Mouse (Mus musculus) telencephalon, adult 2 months (tissue): Measurements from ENCODE around the gene Brinp3.
A peak's percentile ranks its signal among the peaks of the same experiment; 100 is the strongest.

Experiments used
- DNase-seq: peaks from one replicate; pipeline ENCODE4 v3.0.0-alpha.2; 2011; ENCODE audit warnings: low read depth, low spot score

Gene Brinp3

GRCm38 (mm10) chr1:146792826-146793225 lies 298.3 kb downstream of the Brinp3 start:
- DNase-seq, result peak; percentile 59

GRCm38 (mm10) chr1:146799986-146800553 lies 305.5 kb downstream of the Brinp3 start:
- DNase-seq, result no peak

- DNase-seq, result no peak
These were observed 307.3 kb downstream of the Brinp3 start for GRCm38 (mm10) chr1:146801821-146802220.

- DNase-seq, result no peak
These were observed 313.2 kb downstream of the Brinp3 start for GRCm38 (mm10) chr1:146807765-146808164.

- no peak for DNase-seq
These were observed 339.3 kb downstream of the Brinp3 start for GRCm38 (mm10) chr1:146833888-146834287.

- DNase-seq, result peak; percentile 31
These were observed 349.5 kb downstream of the Brinp3 start for GRCm38 (mm10) chr1:146844087-146844486.

GRCm38 (mm10) chr1:146848892-146849291 lies 354.3 kb downstream of the Brinp3 start:
- DNase-seq, result no peak

GRCm38 (mm10) chr1:146850147-146850546 lies 355.6 kb downstream of the Brinp3 start:
- DNase-seq, result no peak

- DNase-seq, result no peak
These were observed 404.1 kb downstream of the Brinp3 start for GRCm38 (mm10) chr1:146898636-146899035.

GRCm38 (mm10) chr1:146901691-146902090 lies 407.1 kb downstream of the Brinp3 start:
- DNase-seq, result no peak

GRCm38 (mm10) chr1:146939463-146940389 lies 445.2 kb downstream of the Brinp3 start:
- DNase-seq, result no peak
